Mouse (Mus musculus) lung, adult 2 months (tissue): ENCODE measurements around the gene Epha10. TPM values are rescaled to one million over a fixed set of nuclear protein-coding genes. Genes with fewer than 3 reads are reported as not detected.
A peak's percentile ranks its signal among the peaks of the same experiment; 100 is the strongest.
"Not testable (repeated sequence)": the region's sequence is repeated elsewhere in the genome, so short reads cannot be mapped to it uniquely, and the experiment has no call there.

Experiments used
- DNase-seq: peaks from one replicate; pipeline ENCODE4 v3.0.0; 2022
- H3K4me1 ChIP-seq: fragments of 200-500 bp; 2 replicates; pipeline ENCODE4 v1.6.1; 2011; ENCODE audit warnings: low read length; ENCODE audit not compliant: control insufficient read depth, insufficient read depth
- H3K4me3 ChIP-seq: fragments of 200-500 bp; replicated peaks from 2 replicates; pipeline ENCODE3; 2011; ENCODE audit warnings: low read depth, mild to moderate bottlenecking, control low read depth, low read length; ENCODE audit errors: extremely low read depth
- CTCF ChIP-seq: fragments of 200-500 bp; IDR thresholded peaks from 2 replicates; pipeline ENCODE4 v1.5.1; 2011; ENCODE audit warnings: mild to moderate bottlenecking, low read length, control low read depth; ENCODE audit not compliant: insufficient read depth
- POLR2A ChIP-seq: fragments of 200-500 bp; IDR thresholded peaks from 2 replicates; pipeline ENCODE4 v1.6.1; 2011; ENCODE audit warnings: low read depth, mild to moderate bottlenecking, control low read depth, low read length, borderline replicate concordance; ENCODE audit errors: extremely low read depth
- WGBS: fragments of 180-500 bp; shearing (Covaris S2); methylation state at CpG from one replicate; pipeline ENCODE4 v1.1.7; 2018; 5-methylcytosine and 5-hydroxymethylcytosine counted together
- polyA plus RNA-seq: library from polyadenylated mRNA; depleted of rRNA; stranded (reverse); fragments of >200 nt; gene quantifications from 2 replicates; pipeline ENCODE4 v1.2.3, GENCODE M21; 2012

The Epha10 gene
- polyA plus RNA-seq, 1 experiment = not detected

DNA sequence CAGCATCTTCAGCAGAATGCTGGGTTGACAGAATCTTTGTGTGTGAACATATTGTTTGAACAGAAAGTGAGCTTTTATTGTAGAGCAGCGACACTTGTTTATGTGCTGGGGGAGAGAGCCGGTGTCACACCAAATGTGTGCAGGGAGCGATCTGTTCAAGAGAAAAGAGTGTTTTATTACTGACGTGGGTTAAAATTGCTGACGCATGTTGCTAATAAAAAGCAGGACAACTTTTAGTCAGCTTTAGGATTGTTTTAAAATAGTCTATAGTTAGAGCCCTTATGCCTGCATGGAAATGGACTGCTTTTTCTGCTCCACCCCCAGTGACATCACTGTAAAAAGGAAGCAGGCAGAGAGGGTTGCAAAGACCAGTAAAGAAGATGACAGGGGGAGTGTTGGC is 10.1 kb downstream of the Epha10 start:
- 78% methylated on average over 5 of the region's 5 CpGs for WGBS
- TF ChIP-seq CTCF = no peak
- TF ChIP-seq POLR2A = no peak
- DNase-seq = no peak
- Histone ChIP-seq H3K4me3 (no peak overlapping the region), H3K4me1 (no peaks in the 10 kb centered on the region)

GRCm38 (mm10) chr4:124893769-124894168 is 13.1 kb downstream of the Epha10 start:
- Histone ChIP-seq H3K4me1 (no peaks in the 10 kb centered on the region), H3K4me3 (no peak overlapping the region)
- TF ChIP-seq CTCF (no peak), POLR2A (no peak)
- 39% methylated on average over 6 of the region's 6 CpGs for WGBS
- no peak for DNase-seq

DNA sequence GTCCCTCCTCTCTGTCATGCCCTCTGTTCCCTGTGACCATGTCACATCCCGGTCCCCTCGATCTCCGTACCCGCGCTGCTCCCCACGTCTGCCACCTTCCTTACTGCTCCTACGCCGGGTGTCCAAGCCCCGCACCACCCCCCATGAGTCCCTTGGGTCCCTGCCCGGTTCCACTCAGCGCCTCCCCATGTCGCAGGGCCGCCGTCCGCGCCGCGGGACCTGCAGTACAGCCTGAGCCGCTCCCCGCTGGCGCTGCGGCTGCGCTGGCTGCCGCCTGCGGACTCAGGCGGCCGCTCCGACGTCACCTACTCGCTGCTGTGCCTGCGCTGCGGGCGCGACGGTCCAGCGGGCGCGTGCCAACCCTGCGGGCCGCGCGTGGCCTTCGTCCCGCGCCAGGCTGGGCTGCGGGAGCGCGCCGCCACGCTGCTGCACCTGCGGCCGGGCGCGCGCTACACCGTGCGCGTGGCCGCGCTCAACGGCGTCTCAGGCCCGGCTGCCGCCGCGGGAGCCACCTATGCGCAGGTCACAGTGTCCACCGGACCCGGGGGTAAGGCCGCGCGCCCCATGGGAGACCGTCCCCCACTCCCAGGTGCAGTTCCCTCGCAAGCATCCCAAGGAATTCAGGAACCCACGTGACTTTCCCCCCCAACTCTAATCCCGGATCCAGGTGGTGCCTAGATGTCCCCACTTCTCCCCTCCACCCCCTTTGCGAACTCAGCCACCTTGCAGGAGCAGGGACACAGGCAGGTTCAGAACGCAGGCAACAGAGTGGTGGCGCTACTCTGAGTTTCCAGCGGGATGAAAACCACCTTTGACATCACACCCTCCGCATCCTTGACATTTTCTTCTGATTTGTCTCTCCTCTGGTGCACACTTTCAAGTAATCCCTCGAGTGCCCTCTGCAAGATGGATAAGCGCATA is 14.1 kb downstream of the Epha10 start:
- 3% methylated on average over 83 of the region's 83 CpGs for WGBS
- no peak overlapping the region for H3K4me3 ChIP-seq
- DNase-seq = no peak

GRCm38 (mm10) chr4:124898428-124898827 is 17.7 kb downstream of the Epha10 start:
- no peaks in the 10 kb centered on the region for H3K4me1 ChIP-seq
- DNase-seq = no peak
- H3K4me3 ChIP-seq = no peak overlapping the region
- WGBS = 60% methylated on average over 10 of the region's 10 CpGs
- TF ChIP-seq POLR2A = no peak
- no peak for TF ChIP-seq CTCF

More for the DNA sequence above, 14.1 kb downstream of the Epha10 start:
- H3K4me1 ChIP-seq = no peaks in the 10 kb centered on the region
- TF ChIP-seq CTCF = no peak
- no peak for TF ChIP-seq POLR2A

- H3K4me3 ChIP-seq = no peak overlapping the region
- 45% methylated on average over 5 of the region's 5 CpGs for WGBS
- DNase-seq = no peak
These were observed 19.2 kb downstream of the Epha10 start for GRCm38 (mm10) chr4:124899906-124900305.

GRCm38 (mm10) chr4:124905417-124905816 is 24.7 kb downstream of the Epha10 start:
- no peak for DNase-seq
- no peak for TF ChIP-seq CTCF
- no peak for TF ChIP-seq POLR2A
- Histone ChIP-seq H3K4me1 (no peaks in the 10 kb centered on the region), H3K4me3 (no peak overlapping the region)
- 65% methylated on average over 4 of the region's 4 CpGs for WGBS

More at GRCm38 (mm10) chr4:124899906-124900305, 19.2 kb downstream of the Epha10 start:
- TF ChIP-seq CTCF = no peak
- TF ChIP-seq POLR2A = no peak
- no peaks in the 10 kb centered on the region for H3K4me1 ChIP-seq

DNA sequence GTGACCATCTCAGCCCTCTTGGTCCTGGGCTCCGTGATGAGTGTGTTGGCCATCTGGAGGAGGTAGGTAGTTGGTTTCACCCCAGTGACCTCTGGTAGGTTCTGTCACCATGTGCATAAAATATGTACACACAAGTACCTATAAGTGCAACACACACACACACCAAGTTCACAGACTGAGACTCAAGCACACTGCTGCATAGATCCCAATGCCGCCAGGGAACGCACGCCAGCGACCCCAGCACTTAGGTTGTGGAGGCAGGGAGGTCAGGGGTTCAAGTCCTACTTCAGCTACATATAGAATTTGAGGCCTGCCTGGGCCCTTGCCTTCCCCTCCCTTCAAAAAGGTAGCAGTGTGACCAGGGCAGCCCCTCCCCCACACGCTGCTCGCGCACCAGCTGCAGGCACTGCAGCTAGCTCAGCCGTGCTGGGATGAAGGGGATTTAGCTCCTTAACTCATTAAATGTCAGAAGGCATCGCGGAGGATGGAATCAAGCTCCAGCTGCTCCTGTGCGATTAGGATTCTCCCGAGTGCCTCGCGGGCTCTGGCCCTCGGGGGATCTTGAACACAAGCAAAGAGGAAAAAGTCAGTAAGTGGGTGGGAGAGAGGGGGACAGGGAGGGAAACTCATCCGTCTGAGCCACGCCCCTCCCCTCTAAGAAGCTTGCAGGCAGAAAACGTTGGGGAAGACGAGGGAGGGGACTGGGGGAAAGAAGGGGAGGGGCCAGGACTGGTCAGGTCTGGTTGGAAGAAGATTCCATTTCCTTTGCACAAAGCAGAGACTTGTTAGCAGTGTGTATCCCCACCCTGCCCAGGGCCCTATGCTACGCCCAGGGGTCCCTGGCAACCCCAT is 25.5 kb downstream of the Epha10 start:
- TF ChIP-seq CTCF (no peak), POLR2A (no peak)
- H3K4me1 ChIP-seq = no peaks in the 10 kb centered on the region
- no peak overlapping the region for H3K4me3 ChIP-seq
- DNase-seq = no peak
- WGBS = 11% methylated on average over 21 of the region's 21 CpGs

- Histone ChIP-seq H3K4me3 (no peak overlapping the region), H3K4me1 (no peaks in the 10 kb centered on the region)
- 86% methylated on average over 5 of the region's 5 CpGs for WGBS
- DNase-seq = no peak
- TF ChIP-seq CTCF (no peak), POLR2A (no peak)
These were observed 47.4 kb downstream of the Epha10 start for GRCm38 (mm10) chr4:124928102-124928501.

GRCm38 (mm10) chr4:124936613-124937471 is 56.1 kb downstream of the Epha10 start, which contains the start of gene 9930104L06Rik:
9930104L06Rik (plus strand) TSS chr4:124937048.
- under 1% methylated on average over 52 of the region's 52 CpGs for whole genome bisulfite sequencing
- H3K4me1 ChIP-seq = no peaks in the 10 kb centered on the region
- peak; percentile 95 for DNase-seq
- peak within 1 kb of the TSS; percentile 68 for H3K4me3 ChIP-seq
- TF ChIP-seq CTCF = no peak
- TF ChIP-seq POLR2A = peak; percentile 59; the same call in 1 of the 2 replicates

DNA sequence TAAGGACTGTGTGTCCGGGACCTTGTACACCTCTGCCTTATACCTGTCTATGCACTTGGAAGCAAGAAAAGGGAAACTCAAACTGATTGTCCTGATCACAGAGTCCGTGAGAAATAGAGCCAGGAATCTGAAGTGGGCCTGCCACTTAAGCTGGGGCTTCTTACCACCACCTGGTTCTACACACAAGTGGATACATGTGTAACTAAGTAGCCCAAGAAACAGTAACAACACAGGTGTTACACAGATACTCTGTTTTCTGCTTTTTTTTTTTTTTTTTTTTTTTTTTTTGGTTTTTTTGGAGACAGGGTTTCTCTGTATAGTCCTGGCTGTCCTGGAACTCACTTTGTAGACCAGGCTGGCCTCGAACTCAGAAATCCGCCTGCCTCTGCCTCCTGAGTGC is 58.5 kb downstream of the Epha10 start, which contains the start of gene Cdca8:
Cdca8 (minus strand) TSS at position 101 of the 400 bp plus-strand sequence.
- WGBS = 90% methylated on average over 4 of the region's 4 CpGs

More for the DNA sequence above, 58.5 kb downstream of the Epha10 start, which contains the start of gene Cdca8:
- H3K4me1 ChIP-seq, DNase-seq, H3K4me3 ChIP-seq: not testable (repeated sequence)
